Mouse (Mus musculus): Measurements from ENCODE around the gene Gm6096. TPM values are rescaled to one million over a fixed set of nuclear protein-coding genes. Genes with fewer than 3 reads are reported as not detected.
A peak's percentile ranks its signal among the peaks of the same experiment; 100 is the strongest.

Gene Gm6096
- polyA plus RNA-seq, 1 experiment from 2014 or later, result not detected

- Histone ChIP-seq H3K9me3 (no peaks in the 10 kb centered on the region), H3K4me3 (no peak overlapping the region), H3K4me1 (no peaks in the 10 kb centered on the region), H3K36me3 (replicated peaks) (peaks cover 67% of the 10 kb centered on the region), H3K27me3 (ENCODE audit: poor library complexity, severe bottlenecking) (no peaks in the 10 kb centered on the region), H3K27ac (no peak overlapping the region)
- WGBS, result 92% methylated on average over 2 of the region's 2 CpGs
- no peak for DNase-seq (ENCODE audit: extremely low spot score, low spot score)
Observed at GRCm38 (mm10) chr7:34252030-34252429, 1.2 kb downstream of the Gm6096 start.

DNA sequence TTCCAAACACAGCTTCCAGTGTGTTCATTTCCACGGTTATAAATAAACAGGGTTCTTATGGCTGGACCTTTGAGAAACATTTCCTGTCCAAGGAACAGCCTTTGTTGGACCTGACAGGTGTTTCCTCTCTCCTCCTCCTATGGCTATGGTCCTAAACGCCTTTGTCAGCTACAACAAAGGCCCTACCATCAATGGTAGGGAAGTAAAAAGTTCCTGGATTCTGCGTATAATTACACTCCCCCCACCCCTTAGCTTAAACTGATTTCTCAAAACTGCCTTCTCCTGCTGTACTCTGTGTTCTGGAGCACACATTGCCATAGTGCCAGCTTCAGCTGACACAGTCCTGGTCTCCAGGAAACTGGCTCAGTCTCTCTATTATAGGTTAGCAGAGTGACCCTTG lies 4.3 kb downstream of the Gm6096 start:
- no peaks in the 10 kb centered on the region for H3K9me3 ChIP-seq
- DNase-seq (ENCODE audit: extremely low spot score, low spot score), result no peak
- peaks cover 54% of the 10 kb centered on the region for H3K36me3 ChIP-seq (replicated peaks)
- no peak overlapping the region for H3K27ac ChIP-seq
- H3K27me3 ChIP-seq (ENCODE audit: poor library complexity, severe bottlenecking), result no peaks in the 10 kb centered on the region
- 90% methylated on average over 3 of the region's 3 CpGs for WGBS
- H3K4me1 ChIP-seq, result no peaks in the 10 kb centered on the region
- no peak overlapping the region for H3K4me3 ChIP-seq

- Histone ChIP-seq H3K27ac (no peak overlapping the region), H3K4me3 (no peak overlapping the region), H3K36me3 (replicated peaks) (peaks cover 49% of the 10 kb centered on the region), H3K27me3 (ENCODE audit: poor library complexity, severe bottlenecking) (no peaks in the 10 kb centered on the region), H3K9me3 (no peaks in the 10 kb centered on the region), H3K4me1 (no peaks in the 10 kb centered on the region)
- DNase-seq (ENCODE audit: extremely low spot score, low spot score), result no peak
- 80% methylated on average over 1 of the region's 1 CpGs for WGBS
Observed at GRCm38 (mm10) chr7:34255916-34256315, 5.1 kb downstream of the Gm6096 start.

- Histone ChIP-seq H3K27me3 (ENCODE audit: poor library complexity, severe bottlenecking) (no peaks in the 10 kb centered on the region), H3K4me1 (no peaks in the 10 kb centered on the region), H3K36me3 (replicated peaks) (peaks cover 59% of the 10 kb centered on the region), H3K9me3 (no peaks in the 10 kb centered on the region), H3K4me3 (no peak overlapping the region), H3K27ac (no peak overlapping the region)
- DNase-seq (ENCODE audit: extremely low spot score, low spot score), result no peak
- WGBS, result 85% methylated on average over 9 of the region's 9 CpGs
Observed at GRCm38 (mm10) chr7:34257279-34257678, 6.4 kb downstream of the Gm6096 start.

DNA sequence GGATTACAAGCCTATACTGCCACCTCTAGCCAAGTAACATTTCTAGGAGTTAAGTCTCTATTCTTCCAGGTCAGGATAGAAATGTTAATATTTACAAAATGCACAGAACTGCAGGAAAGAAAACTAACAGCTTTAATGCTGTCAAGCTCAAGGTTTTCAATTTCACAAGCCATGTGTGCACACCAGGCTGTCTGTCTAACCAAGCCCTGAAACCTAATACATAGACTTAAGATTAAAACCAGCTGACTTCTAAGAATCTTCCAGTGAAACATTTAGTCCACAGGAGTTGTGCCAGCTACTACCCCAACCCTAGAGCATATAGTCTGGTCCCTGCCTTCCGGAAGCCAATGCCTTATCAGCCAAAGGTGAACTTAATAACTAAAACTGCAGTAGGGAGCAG lies 7.6 kb downstream of the Gm6096 start:
- Histone ChIP-seq H3K4me3 (no peak overlapping the region), H3K27ac (no peak overlapping the region), H3K36me3 (replicated peaks) (peaks cover 55% of the 10 kb centered on the region), H3K4me1 (no peaks in the 10 kb centered on the region), H3K9me3 (no peaks in the 10 kb centered on the region), H3K27me3 (ENCODE audit: poor library complexity, severe bottlenecking) (no peaks in the 10 kb centered on the region)
- 79% methylated on average over 1 of the region's 1 CpGs for WGBS
- no peak for DNase-seq (ENCODE audit: extremely low spot score, low spot score)

GRCm38 (mm10) chr7:34263437-34263836 lies 12.6 kb downstream of the Gm6096 start:
- H3K9me3 ChIP-seq, result no peaks in the 10 kb centered on the region
- H3K27me3 ChIP-seq (ENCODE audit: poor library complexity, severe bottlenecking), result no peaks in the 10 kb centered on the region
- H3K27ac ChIP-seq, result no peak overlapping the region
- no peak overlapping the region for H3K4me3 ChIP-seq
- H3K4me1 ChIP-seq, result no peaks in the 10 kb centered on the region
- WGBS, result 91% methylated on average over 5 of the region's 5 CpGs
- peaks cover 20% of the 10 kb centered on the region for H3K36me3 ChIP-seq (replicated peaks)
- DNase-seq (ENCODE audit: extremely low spot score, low spot score), result no peak

DNA sequence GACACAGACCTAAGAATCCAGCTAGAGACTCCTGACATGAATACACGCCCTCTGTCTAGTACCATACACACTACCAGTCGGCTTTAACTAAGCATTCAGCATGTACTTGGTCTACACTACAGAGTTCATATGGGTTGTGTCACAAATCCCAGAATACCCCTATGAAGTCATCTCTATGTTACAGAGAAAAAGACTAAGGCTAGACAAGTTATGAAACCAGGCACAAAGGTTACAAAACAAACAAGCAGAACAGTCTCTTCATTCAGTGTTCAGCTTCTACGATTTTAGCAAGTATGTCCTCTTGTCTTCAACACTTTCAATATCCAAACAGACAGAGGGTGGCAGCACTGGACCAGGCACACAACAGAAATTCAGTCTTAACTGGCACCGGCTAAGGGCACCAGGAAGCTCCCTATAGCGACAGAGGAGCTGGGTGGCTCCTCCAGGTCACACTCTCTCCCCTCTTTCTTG lies 15.1 kb downstream of the Gm6096 start:
- Histone ChIP-seq H3K9me3 (no peaks in the 10 kb centered on the region), H3K4me1 (0 out of 2 replicates have a peak, but pooled peaks cover 7% of the 10 kb centered on the region), H3K27me3 (ENCODE audit: poor library complexity, severe bottlenecking) (no peaks in the 10 kb centered on the region), H3K36me3 (replicated peaks) (peaks cover 18% of the 10 kb centered on the region), H3K4me3 (no peak overlapping the region), H3K27ac (no peak overlapping the region)
- 75% methylated on average over 5 of the region's 5 CpGs for WGBS
- peak; percentile 21 for DNase-seq (ENCODE audit: extremely low spot score, low spot score)

GRCm38 (mm10) chr7:34266421-34266820 lies 15.6 kb downstream of the Gm6096 start:
- no peak for DNase-seq (ENCODE audit: extremely low spot score, low spot score)
- no peak overlapping the region for H3K27ac ChIP-seq
- H3K4me1 ChIP-seq, result 0 out of 2 replicates have a peak, but pooled peaks cover 7% of the 10 kb centered on the region
- H3K27me3 ChIP-seq (ENCODE audit: poor library complexity, severe bottlenecking), result no peaks in the 10 kb centered on the region
- H3K36me3 ChIP-seq (replicated peaks), result peaks cover 15% of the 10 kb centered on the region
- no peak overlapping the region for H3K4me3 ChIP-seq
- H3K9me3 ChIP-seq, result no peaks in the 10 kb centered on the region

- 0 out of 2 replicates have a peak, but pooled peaks cover 7% of the 10 kb centered on the region for H3K4me1 ChIP-seq
- WGBS, result 85% methylated on average over 1 of the region's 1 CpGs
- H3K27ac ChIP-seq, result no peak overlapping the region
- H3K27me3 ChIP-seq (ENCODE audit: poor library complexity, severe bottlenecking), result no peaks in the 10 kb centered on the region
- no peak for DNase-seq (ENCODE audit: extremely low spot score, low spot score)
- H3K4me3 ChIP-seq, result no peak overlapping the region
- H3K9me3 ChIP-seq, result no peaks in the 10 kb centered on the region
- no peaks in the 10 kb centered on the region; the same call in 1 of the 2 replicates for H3K36me3 ChIP-seq (replicated peaks)
Observed at GRCm38 (mm10) chr7:34268463-34268862, 17.6 kb downstream of the Gm6096 start.

- Histone ChIP-seq H3K4me1 (0 out of 2 replicates have a peak, but pooled peaks cover 7% of the 10 kb centered on the region), H3K4me3 (no peak overlapping the region), H3K36me3 (replicated peaks) (peaks cover 9% of the 10 kb centered on the region), H3K27me3 (ENCODE audit: poor library complexity, severe bottlenecking) (no peaks in the 10 kb centered on the region), H3K9me3 (no peaks in the 10 kb centered on the region; the same call in 1 of the 2 replicates), H3K27ac (no peak overlapping the region)
- WGBS, result 75% methylated on average over 4 of the region's 4 CpGs
- no peak for DNase-seq (ENCODE audit: extremely low spot score, low spot score)
Observed at GRCm38 (mm10) chr7:34272465-34272864, 21.6 kb downstream of the Gm6096 start.

- Histone ChIP-seq H3K4me3 (no peak overlapping the region), H3K27ac (no peak overlapping the region), H3K36me3 (replicated peaks) (peaks cover 9% of the 10 kb centered on the region), H3K4me1 (no peaks in the 10 kb centered on the region), H3K27me3 (ENCODE audit: poor library complexity, severe bottlenecking) (no peaks in the 10 kb centered on the region), H3K9me3 (no peaks in the 10 kb centered on the region; the same call in 1 of the 2 replicates)
- WGBS, result 89% methylated on average over 3 of the region's 3 CpGs
- no peak for DNase-seq (ENCODE audit: extremely low spot score, low spot score)
Observed at GRCm38 (mm10) chr7:34276066-34276465, 25.2 kb downstream of the Gm6096 start.

DNA sequence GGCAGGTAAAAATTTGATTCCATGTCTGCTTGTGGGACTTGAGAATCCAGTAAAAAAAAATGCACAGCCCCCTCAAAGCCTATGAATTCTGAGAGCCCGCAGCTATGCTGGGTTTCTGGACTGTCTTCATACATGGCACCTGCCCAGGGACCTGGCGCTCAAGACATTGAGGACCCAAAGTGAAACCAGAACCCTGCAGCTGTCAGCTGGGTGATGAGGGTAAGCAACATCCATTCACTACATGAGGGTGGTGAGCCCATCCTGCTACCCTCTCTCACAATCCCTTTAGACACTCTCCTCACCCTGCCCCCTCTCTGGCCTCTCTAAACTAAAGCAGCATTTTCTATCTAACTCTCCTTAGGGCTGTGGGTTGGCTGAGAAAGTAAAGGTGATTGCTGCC lies 26.8 kb downstream of the Gm6096 start:
- WGBS, result 91% methylated on average over 2 of the region's 2 CpGs
- Histone ChIP-seq H3K4me3 (no peak overlapping the region), H3K36me3 (replicated peaks) (peaks cover 9% of the 10 kb centered on the region), H3K4me1 (no peaks in the 10 kb centered on the region), H3K9me3 (no peaks in the 10 kb centered on the region; the same call in 1 of the 2 replicates), H3K27ac (no peak overlapping the region), H3K27me3 (ENCODE audit: poor library complexity, severe bottlenecking) (no peaks in the 10 kb centered on the region)
- no peak for DNase-seq (ENCODE audit: extremely low spot score, low spot score)

- DNase-seq (ENCODE audit: extremely low spot score, low spot score), result no peak
- Histone ChIP-seq H3K4me3 (no peak overlapping the region), H3K27me3 (ENCODE audit: poor library complexity, severe bottlenecking) (no peaks in the 10 kb centered on the region), H3K4me1 (no peaks in the 10 kb centered on the region), H3K9me3 (no peaks in the 10 kb centered on the region), H3K27ac (no peak overlapping the region), H3K36me3 (replicated peaks) (peaks cover 1% of the 10 kb centered on the region)
Observed at GRCm38 (mm10) chr7:34290450-34291151, 39.8 kb downstream of the Gm6096 start.
